In the genomic region with DNA sequence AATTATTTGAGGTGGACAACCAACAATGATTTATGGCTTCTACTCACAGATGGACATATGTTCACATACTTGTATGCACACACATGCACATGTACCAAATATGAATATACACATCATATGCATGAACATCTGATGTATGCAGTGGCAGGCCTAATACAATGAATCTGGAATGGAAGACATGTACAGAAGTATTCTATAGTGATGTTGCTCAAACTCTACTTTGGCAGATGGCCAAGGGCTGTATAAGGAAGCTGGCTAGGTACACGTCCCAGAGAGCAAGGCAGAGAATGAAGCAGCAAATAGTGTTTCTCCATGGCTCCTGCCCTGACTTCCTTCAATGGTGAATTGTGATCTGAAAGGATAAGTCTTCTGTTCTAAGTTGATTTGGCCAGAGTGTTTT, we compare ENCODE assay signal across 26 mouse cellular contexts.
DNase-seq lines count a peak whose midpoint lies in the region; ATAC-seq and TF ChIP-seq lines count a peak whose summit lies in the region.
"Had no signal": no experiment of that assay in that cellular context is flagged by ENCODE, and none has a peak within 500 bp of the region (broad histone marks: within the 10 kb centered on the region; RNA-seq: fewer than 3 reads in every experiment).

No protein-coding gene starts in this region.

- TF ChIP-seq EP300 in MEL (IDR thresholded peaks at IDR 0.05; ENCODE audit: low read depth in 1 of 2, low read length in 2 of 2), result no peak

- no peak for TF ChIP-seq POLR2A in MEL (IDR thresholded peaks at IDR 0.05; ENCODE audit: control insufficient read depth in 1 of 2, insufficient read depth in 1 of 2, low read depth in 1 of 2, low read length in 2 of 2, poor library complexity in 1 of 2)

- H3K4me2 ChIP-seq in lung, embryonic 14.5 days, result no peak overlapping the region
- no peak overlapping the region for H3K4me2 ChIP-seq in midbrain, embryonic 11.5 days
- no peak overlapping the region for H3K4me2 ChIP-seq in midbrain, embryonic 15.5 days
- H3K4me2 ChIP-seq: embryonic facial prominence, embryonic 13.5 days; forebrain, embryonic 12.5 days had no signal

- H3K4me3 ChIP-seq in lung, embryonic 14.5 days (ENCODE audit: low read depth, low read length), result no peak overlapping the region
- no peak overlapping the region for H3K4me3 ChIP-seq in midbrain, embryonic 11.5 days (ENCODE audit: low read depth, low read length)
- no peak overlapping the region for H3K4me3 ChIP-seq in midbrain, embryonic 15.5 days
- no peak overlapping the region for H3K4me3 ChIP-seq in MEL (ENCODE audit: control insufficient read depth in 1 of 2, insufficient read depth in 1 of 2, low read depth in 2 of 2, low read length in 2 of 2)
- H3K4me3 ChIP-seq: embryonic facial prominence, embryonic 13.5 days; forebrain, embryonic 10.5 days; forebrain, embryonic 12.5 days had no signal

- no peak for ATAC-seq in lung, embryonic 14.5 days (ENCODE audit: insufficient read depth)
- no peak for ATAC-seq in midbrain, embryonic 11.5 days (ENCODE audit: low FRiP score)
- ATAC-seq in midbrain, embryonic 15.5 days (replicated peaks), result no peak
- ATAC-seq in erythroid progenitor cell, adult 5-6 weeks (replicated peaks; ENCODE audit: low FRiP score, poor library complexity, severe bottlenecking), result no peak
- ATAC-seq: activated CD4-positive, CD25-positive, alpha-beta regulatory T cell, adult 4 months; CD4-positive, CD25-positive, alpha-beta regulatory T cell, adult 4 months; forebrain, embryonic 14.5 days; forebrain, embryonic 16.5 days; Patski had no signal

- peaks cover 4% of the 10 kb centered on the region; the same call in 1 of the 2 replicates for H3K9me3 ChIP-seq in lung, embryonic 14.5 days (ENCODE audit: low read depth, low read length)
- H3K9me3 ChIP-seq in midbrain, embryonic 11.5 days (ENCODE audit: control insufficient read depth, low read length), result no peaks in the 10 kb centered on the region
- H3K9me3 ChIP-seq in midbrain, embryonic 15.5 days, result no peaks in the 10 kb centered on the region
- H3K9me3 ChIP-seq in MEL (replicated peaks; ENCODE audit: insufficient read depth, low read length), result no peaks in the 10 kb centered on the region
- H3K9me3 ChIP-seq: G1E had no signal

- H3K27ac ChIP-seq in lung, embryonic 14.5 days (ENCODE audit: low read depth), result no peak overlapping the region
- no peak overlapping the region for H3K27ac ChIP-seq in midbrain, embryonic 11.5 days (ENCODE audit: low read depth, low read length)
- no peak overlapping the region for H3K27ac ChIP-seq in midbrain, embryonic 15.5 days
- no peak overlapping the region for H3K27ac ChIP-seq in MEL (ENCODE audit: control insufficient read depth, low read depth, low read length)
- H3K27ac ChIP-seq: embryonic facial prominence, embryonic 13.5 days; forebrain, embryonic 10.5 days; forebrain, embryonic 12.5 days had no signal

- no peak overlapping the region for H3K9ac ChIP-seq in lung, embryonic 14.5 days
- H3K9ac ChIP-seq in midbrain, embryonic 11.5 days (ENCODE audit: low read length), result no peak overlapping the region
- no peak overlapping the region for H3K9ac ChIP-seq in midbrain, embryonic 15.5 days
- no peak overlapping the region for H3K9ac ChIP-seq in MEL (ENCODE audit: control insufficient read depth, low read depth, low read length, poor library complexity, severe bottlenecking)
- H3K9ac ChIP-seq: embryonic facial prominence, embryonic 13.5 days; forebrain, embryonic 12.5 days had no signal

- no peaks in the 10 kb centered on the region for H3K4me1 ChIP-seq in lung, embryonic 14.5 days (ENCODE audit: insufficient read depth)
- H3K4me1 ChIP-seq in midbrain, embryonic 11.5 days (ENCODE audit: control insufficient read depth, insufficient read depth, low read length), result no peaks in the 10 kb centered on the region
- H3K4me1 ChIP-seq in midbrain, embryonic 15.5 days, result no peaks in the 10 kb centered on the region
- no peaks in the 10 kb centered on the region for H3K4me1 ChIP-seq in MEL (ENCODE audit: control insufficient read depth in 1 of 2, insufficient read depth in 2 of 2, low read length in 2 of 2)
- H3K4me1 ChIP-seq: embryonic facial prominence, embryonic 13.5 days; forebrain, embryonic 12.5 days had no signal

- DNase-seq in lung, embryonic 14.5 days, result peak; percentile 64
- no peak for DNase-seq in lung, postnatal 4 days
- DNase-seq in midbrain, embryonic 11.5 days (ENCODE audit: low spot score, missing footprints), result peak; percentile 51
- DNase-seq in MEL (ENCODE audit: low read depth, low spot score), result peak; percentile 29
- no peak for DNase-seq in gastrocnemius, adult 8-10 months (ENCODE audit: low spot score in 2 of 2)
- DNase-seq: adrenal gland, adult 8-10 months; adrenal gland, postnatal 14 days; adrenal gland, postnatal 36 days; B cell, adult 2 months; cerebellum, adult 11-12 months; cerebellum, adult 2 months; cerebellum, adult 9-10 months; cerebellum, postnatal 10 days; cerebellum, postnatal 25 days had no signal

- no peaks in the 10 kb centered on the region for H3K36me3 ChIP-seq in lung, embryonic 14.5 days (ENCODE audit: insufficient read depth)
- H3K36me3 ChIP-seq in midbrain, embryonic 11.5 days (ENCODE audit: control insufficient read depth, insufficient read depth, low read length), result no peaks in the 10 kb centered on the region
- H3K36me3 ChIP-seq in midbrain, embryonic 15.5 days (replicated peaks), result no peaks in the 10 kb centered on the region
- H3K36me3 ChIP-seq in MEL (ENCODE audit: control insufficient read depth in 1 of 2, insufficient read depth in 2 of 2, low read length in 2 of 2), result no peaks in the 10 kb centered on the region
- H3K36me3 ChIP-seq: embryonic facial prominence, embryonic 13.5 days; forebrain, embryonic 10.5 days; forebrain, embryonic 12.5 days; G1E had no signal

- no peaks in the 10 kb centered on the region for H3K27me3 ChIP-seq in lung, embryonic 14.5 days (ENCODE audit: insufficient read depth, low read length)
- H3K27me3 ChIP-seq in midbrain, embryonic 11.5 days (ENCODE audit: control insufficient read depth, insufficient read depth, low read length), result no peaks in the 10 kb centered on the region
- no peaks in the 10 kb centered on the region for H3K27me3 ChIP-seq in midbrain, embryonic 15.5 days (replicated peaks)
- H3K27me3 ChIP-seq in MEL (ENCODE audit: control insufficient read depth in 1 of 2, insufficient read depth in 2 of 2, low read length in 2 of 2), result no peaks in the 10 kb centered on the region
- H3K27me3 ChIP-seq: CH12.LX; forebrain, embryonic 12.5 days; Patski had no signal

- TF ChIP-seq RAD21 in MEL (IDR thresholded peaks at IDR 0.05; ENCODE audit: low read depth, low read length), result no peak

- no peak for TF ChIP-seq CTCF in lung, embryonic 14.5 days (IDR thresholded peaks at IDR 0.05; ENCODE audit: low read depth)
- TF ChIP-seq CTCF in MEL (IDR thresholded peaks at IDR 0.05 in 2 of 3, conservative IDR thresholded peaks at IDR 0.05 in 1 of 3; ENCODE audit: control insufficient read depth in 1 of 3, insufficient read depth in 1 of 3, low read depth in 2 of 3, low read length in 3 of 3, poor library complexity in 1 of 3, severe bottlenecking in 1 of 3), result no peak

- WGBS in lung, embryonic 14.5 days, result 13% methylated on average over 1 of the region's 1 CpGs
- 79% methylated on average over 1 of the region's 1 CpGs for WGBS in midbrain, embryonic 11.5 days
- 74% methylated on average over 1 of the region's 1 CpGs for WGBS in midbrain, embryonic 15.5 days

- H3K79me2 ChIP-seq in MEL (ENCODE audit: control insufficient read depth, insufficient read depth, low read length, poor library complexity), result no peaks in the 10 kb centered on the region

TF ChIP-seq in MEL, 35 proteins besides CTCF, POLR2A, EP300 and RAD21:
- TF ChIP-seq ZMIZ1 (IDR thresholded peaks at IDR 0.05; ENCODE audit: low read depth, low read length) (no peak), MEF2A (IDR thresholded peaks at IDR 0.05; ENCODE audit: extremely low read depth, insufficient replicate concordance, low read depth, low read length, poor library complexity, severe bottlenecking) (no peak), POLR2AphosphoS5 (IDR thresholded peaks at IDR 0.05; ENCODE audit: borderline replicate concordance, low read depth, low read length) (no peak), MAFK (IDR thresholded peaks at IDR 0.05; ENCODE audit: borderline replicate concordance, low read depth, low read length) (no peak), USF2 (IDR thresholded peaks at IDR 0.05; ENCODE audit: borderline replicate concordance in 1 of 2, insufficient read depth in 1 of 2, low read depth in 1 of 2, low read length in 2 of 2) (no peak)

Comparison
In these comparisons a context has a peak if more than half of its experiments do, and no peak if none do; other contexts are left out.
1. DNase-seq: peak in lung, embryonic 14.5 days (single experiment), midbrain, embryonic 11.5 days (single experiment) and MEL (single experiment); none in lung, postnatal 4 days (0 of 2) and gastrocnemius, adult 8-10 months (0 of 2).